28 mouse cellular contexts compared by ENCODE assay signal in the genomic region with DNA sequence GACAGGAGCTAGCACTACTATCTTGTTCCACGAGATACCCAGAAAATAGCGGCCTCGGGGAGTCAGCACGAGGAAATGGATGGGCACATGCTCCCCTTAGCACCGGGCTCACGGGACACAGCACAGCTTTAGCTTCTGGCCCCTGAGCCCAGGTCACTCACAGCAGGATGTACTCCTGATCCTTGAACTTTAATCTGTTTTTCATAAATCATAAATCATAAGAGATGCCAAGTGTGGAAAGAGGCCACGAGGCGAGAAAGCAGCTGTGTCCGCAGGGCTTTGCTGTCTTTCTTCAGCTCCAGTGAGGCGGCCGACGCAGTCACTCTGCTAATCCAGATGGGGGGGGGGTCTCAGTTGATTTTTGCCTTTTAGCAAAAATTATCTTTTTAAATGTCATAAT.
DNase-seq lines count a peak whose midpoint lies in the region; ATAC-seq and TF ChIP-seq lines count a peak whose summit lies in the region.
"Had no signal": no experiment of that assay in that cellular context is flagged by ENCODE, and none has a peak within 500 bp of the region (broad histone marks: within the 10 kb centered on the region; RNA-seq: fewer than 3 reads in every experiment).

No protein-coding gene starts in this region.

- H3K27ac ChIP-seq in kidney, embryonic 16.5 days (ENCODE audit: low read length): no peak overlapping the region
- no peak overlapping the region for H3K27ac ChIP-seq in intestine, postnatal 0 days (ENCODE audit: low read depth, low read length)
- H3K27ac ChIP-seq: embryonic facial prominence, embryonic 15.5 days; hindbrain, embryonic 13.5 days; kidney, postnatal 0 days; limb, embryonic 12.5 days; liver, embryonic 15.5 days; lung, embryonic 15.5 days; midbrain, embryonic 13.5 days; neural tube, embryonic 13.5 days had no signal

- H3K4me3 ChIP-seq in kidney, embryonic 16.5 days (ENCODE audit: low read length): no peak overlapping the region
- no peak overlapping the region for H3K4me3 ChIP-seq in intestine, postnatal 0 days (ENCODE audit: low read depth, low read length)
- H3K4me3 ChIP-seq: embryonic facial prominence, embryonic 15.5 days; hindbrain, embryonic 13.5 days; limb, embryonic 12.5 days; liver, embryonic 15.5 days; lung, embryonic 15.5 days; midbrain, embryonic 13.5 days; neural tube, embryonic 13.5 days had no signal

- WGBS in kidney, embryonic 16.5 days: 60% methylated on average over 12 of the region's 12 CpGs
- 45% methylated on average over 12 of the region's 12 CpGs for WGBS in intestine, postnatal 0 days

- no peak overlapping the region for H3K9ac ChIP-seq in kidney, embryonic 16.5 days (replicated peaks; ENCODE audit: low read length)
- H3K9ac ChIP-seq in intestine, postnatal 0 days (ENCODE audit: low read depth, low read length): no peak overlapping the region
- H3K9ac ChIP-seq: embryonic facial prominence, embryonic 15.5 days; hindbrain, embryonic 13.5 days; limb, embryonic 12.5 days; liver, embryonic 15.5 days; lung, embryonic 15.5 days; midbrain, embryonic 13.5 days; neural tube, embryonic 13.5 days had no signal

- H3K9me3 ChIP-seq in kidney, embryonic 16.5 days (ENCODE audit: low read length): no peaks in the 10 kb centered on the region
- H3K9me3 ChIP-seq in intestine, postnatal 0 days (ENCODE audit: control insufficient read depth): no peaks in the 10 kb centered on the region
- H3K9me3 ChIP-seq: embryonic facial prominence, embryonic 15.5 days; hindbrain, embryonic 13.5 days; limb, embryonic 12.5 days; liver, embryonic 15.5 days; lung, embryonic 15.5 days; midbrain, embryonic 13.5 days; neural tube, embryonic 13.5 days had no signal

- intact Hi-C loops in left cerebral cortex, postnatal 25 days (cut with DNase I): no loop called here
- intact Hi-C loops in gastrocnemius, postnatal 14 days (cut with DNase I; ENCODE audit: low total_unique reads): no loop called here

- no peak for TF ChIP-seq CTCF in intestine, postnatal 0 days (IDR thresholded peaks at IDR 0.05; ENCODE audit: low read depth)

- no peak for ATAC-seq in kidney, embryonic 16.5 days (ENCODE audit: low FRiP score, low TSS enrichment)
- ATAC-seq in intestine, postnatal 0 days: peak; percentile 53
- ATAC-seq: forebrain, embryonic 14.5 days; midbrain, embryonic 13.5 days; Patski had no signal

- DNase-seq in adrenal gland, adult 8-10 months: peak; percentile 11
- DNase-seq in adrenal gland, postnatal 25 days: no peak
- peak; percentile 43 for DNase-seq in kidney, adult 9 months
- DNase-seq in adrenal gland, postnatal 14 days: peak; percentile 57
- DNase-seq in left cerebral cortex, postnatal 25 days (ENCODE audit: low spot score in 2 of 2): no peak
- no peak for DNase-seq in gastrocnemius, postnatal 14 days
- DNase-seq: cerebellum, adult 18-20 months; cerebellum, postnatal 10 days; gastrocnemius, postnatal 25 days; heart, adult 11 months; heart, postnatal 36 days; layer of hippocampus, adult 9-11 months; right cerebral cortex, postnatal 4 days; thymus, adult 2 months; thymus, postnatal 36 days had no signal

- no peaks in the 10 kb centered on the region for H3K36me3 ChIP-seq in kidney, embryonic 16.5 days (ENCODE audit: insufficient read depth, low read length)
- H3K36me3 ChIP-seq in intestine, postnatal 0 days (ENCODE audit: control insufficient read depth, insufficient read depth): no peaks in the 10 kb centered on the region
- H3K36me3 ChIP-seq: embryonic facial prominence, embryonic 15.5 days; hindbrain, embryonic 13.5 days; limb, embryonic 12.5 days; liver, embryonic 15.5 days; lung, embryonic 15.5 days; midbrain, embryonic 13.5 days; neural tube, embryonic 13.5 days had no signal

- H3K27me3 ChIP-seq in kidney, embryonic 16.5 days (ENCODE audit: insufficient read depth, low read length): no peaks in the 10 kb centered on the region
- H3K27me3 ChIP-seq in intestine, postnatal 0 days (replicated peaks; ENCODE audit: control insufficient read depth, insufficient read depth, low read length): no peaks in the 10 kb centered on the region
- H3K27me3 ChIP-seq: embryonic facial prominence, embryonic 15.5 days; limb, embryonic 12.5 days; liver, embryonic 15.5 days; lung, embryonic 15.5 days; midbrain, embryonic 13.5 days; neural tube, embryonic 13.5 days; Patski had no signal

- peaks cover 27% of the 10 kb centered on the region for H3K4me1 ChIP-seq in kidney, embryonic 16.5 days (ENCODE audit: insufficient read depth, low read length)
- H3K4me1 ChIP-seq in intestine, postnatal 0 days (replicated peaks; ENCODE audit: control insufficient read depth, insufficient read depth, low read length): no peaks in the 10 kb centered on the region
- H3K4me1 ChIP-seq: liver, embryonic 15.5 days had no signal

- H3K4me2 ChIP-seq in kidney, embryonic 16.5 days (replicated peaks; ENCODE audit: low read depth, low read length): no peak overlapping the region
- H3K4me2 ChIP-seq in intestine, postnatal 0 days (replicated peaks; ENCODE audit: low read depth): no peak overlapping the region
- H3K4me2 ChIP-seq: embryonic facial prominence, embryonic 15.5 days; heart, embryonic 11.5 days; hindbrain, embryonic 13.5 days; limb, embryonic 12.5 days; liver, embryonic 15.5 days; lung, embryonic 15.5 days; midbrain, embryonic 13.5 days; neural tube, embryonic 13.5 days had no signal

Comparison
In these comparisons a context has a peak if more than half of its experiments do, and no peak if none do; other contexts are left out.
1. DNase-seq: peak in adrenal gland, adult 8-10 months (single experiment), kidney, adult 9 months (single experiment) and adrenal gland, postnatal 14 days (single experiment); none in adrenal gland, postnatal 25 days (single experiment), left cerebral cortex, postnatal 25 days (0 of 2) and gastrocnemius, postnatal 14 days (single experiment).